Mouse (Mus musculus) E14TG2a.4 (cell line): ENCODE measurements around the gene Cyfip2.
A peak's percentile ranks its signal among the peaks of the same experiment; 100 is the strongest.

Experiments used
- H3K27me3 ChIP-seq: 2 replicates; pipeline ENCODE4 v1.6.1; 2014; ENCODE audit warnings: low read length, control low read depth; ENCODE audit not compliant: insufficient read depth
- H3K36me3 ChIP-seq: 2 replicates; pipeline ENCODE4 v1.6.1; 2014; ENCODE audit warnings: low read length, control low read depth; ENCODE audit not compliant: insufficient read depth
- H3K4me1 ChIP-seq: replicated peaks from 2 replicates; pipeline ENCODE4 v1.6.1; 2014; ENCODE audit warnings: low read depth, low read length, control low read depth
- H3K4me3 ChIP-seq: replicated peaks from 2 replicates; pipeline ENCODE4 v1.5.1; 2014; ENCODE audit warnings: mild to moderate bottlenecking, low read length
- H3K9me3 ChIP-seq: 2 replicates; pipeline ENCODE4 v1.6.1; 2014; ENCODE audit warnings: low read length, control low read depth
- CTCF ChIP-seq: conservative IDR thresholded peaks from 2 replicates; pipeline ENCODE4 v1.5.1; 2014; ENCODE audit warnings: low read length
- NANOG ChIP-seq: IDR thresholded peaks from 2 replicates; pipeline ENCODE4 v1.6.1; 2014; ENCODE audit warnings: borderline replicate concordance, low read length, mixed read lengths
- POU5F1 ChIP-seq: IDR thresholded peaks from 2 replicates; pipeline ENCODE4 v1.6.1; 2014; ENCODE audit warnings: low read length, borderline replicate concordance

Gene Cyfip2

GRCm38 (mm10) chr11:46290988-46291405 lies 21.7 kb downstream of the Cyfip2 start:
- Histone ChIP-seq H3K9me3 (no peaks in the 10 kb centered on the region), H3K4me3 (no peak overlapping the region), H3K27me3 (no peaks in the 10 kb centered on the region; the same call in 1 of the 2 replicates), H3K4me1 (peaks cover 13% of the 10 kb centered on the region), H3K36me3 (peaks cover 5% of the 10 kb centered on the region; the same call in 1 of the 2 replicates)
- TF ChIP-seq CTCF, result no peak
- no peak for TF ChIP-seq POU5F1
- TF ChIP-seq NANOG, result no peak

- Histone ChIP-seq H3K9me3 (no peaks in the 10 kb centered on the region), H3K27me3 (no peaks in the 10 kb centered on the region; the same call in 1 of the 2 replicates), H3K36me3 (peaks cover 5% of the 10 kb centered on the region; the same call in 1 of the 2 replicates), H3K4me1 (peaks cover 16% of the 10 kb centered on the region), H3K4me3 (no peak overlapping the region)
- TF ChIP-seq CTCF (no peak), NANOG (no peak), POU5F1 (no peak)
These were observed 23.1 kb downstream of the Cyfip2 start for GRCm38 (mm10) chr11:46289561-46289960.

GRCm38 (mm10) chr11:46289022-46289421 lies 23.6 kb downstream of the Cyfip2 start:
- TF ChIP-seq NANOG (peak; percentile 20; the same call in 1 of the 2 replicates), CTCF (no peak), POU5F1 (peak; percentile 84; the same call in 1 of the 2 replicates)
- Histone ChIP-seq H3K9me3 (no peaks in the 10 kb centered on the region), H3K4me3 (no peak overlapping the region), H3K4me1 (peaks cover 19% of the 10 kb centered on the region), H3K27me3 (no peaks in the 10 kb centered on the region; the same call in 1 of the 2 replicates), H3K36me3 (peaks cover 5% of the 10 kb centered on the region; the same call in 1 of the 2 replicates)

- H3K4me1 ChIP-seq, result peaks cover 22% of the 10 kb centered on the region
- peaks cover 5% of the 10 kb centered on the region; the same call in 1 of the 2 replicates for H3K36me3 ChIP-seq
- no peaks in the 10 kb centered on the region; the same call in 1 of the 2 replicates for H3K27me3 ChIP-seq
- TF ChIP-seq NANOG, result no peak
- no peak for TF ChIP-seq POU5F1
- no peak for TF ChIP-seq CTCF
- no peaks in the 10 kb centered on the region for H3K9me3 ChIP-seq
- H3K4me3 ChIP-seq, result no peak overlapping the region
These were observed 24.6 kb downstream of the Cyfip2 start for GRCm38 (mm10) chr11:46288091-46288490.

GRCm38 (mm10) chr11:46286803-46287202 lies 25.9 kb downstream of the Cyfip2 start:
- no peak for TF ChIP-seq CTCF
- no peak for TF ChIP-seq POU5F1
- no peak for TF ChIP-seq NANOG
- H3K4me1 ChIP-seq, result peaks cover 22% of the 10 kb centered on the region
- no peaks in the 10 kb centered on the region; the same call in 1 of the 2 replicates for H3K27me3 ChIP-seq
- H3K9me3 ChIP-seq, result no peaks in the 10 kb centered on the region
- no peak overlapping the region for H3K4me3 ChIP-seq
- peaks cover 5% of the 10 kb centered on the region; the same call in 1 of the 2 replicates for H3K36me3 ChIP-seq

GRCm38 (mm10) chr11:46283800-46284199 lies 28.9 kb downstream of the Cyfip2 start:
- TF ChIP-seq POU5F1 (no peak), CTCF (no peak), NANOG (no peak)
- Histone ChIP-seq H3K36me3 (peaks cover 11% of the 10 kb centered on the region), H3K4me1 (peaks cover 14% of the 10 kb centered on the region), H3K27me3 (no peaks in the 10 kb centered on the region), H3K4me3 (no peak overlapping the region), H3K9me3 (no peaks in the 10 kb centered on the region)

GRCm38 (mm10) chr11:46282612-46283011 lies 30.0 kb downstream of the Cyfip2 start:
- Histone ChIP-seq H3K27me3 (no peaks in the 10 kb centered on the region), H3K4me1 (peaks cover 16% of the 10 kb centered on the region), H3K4me3 (no peak overlapping the region), H3K36me3 (peaks cover 16% of the 10 kb centered on the region), H3K9me3 (no peaks in the 10 kb centered on the region)
- TF ChIP-seq CTCF, result no peak
- TF ChIP-seq POU5F1, result no peak

GRCm38 (mm10) chr11:46278709-46279108 lies 34.0 kb downstream of the Cyfip2 start:
- no peaks in the 10 kb centered on the region for H3K27me3 ChIP-seq
- TF ChIP-seq POU5F1 (no peak), CTCF (no peak), NANOG (no peak)
- H3K4me3 ChIP-seq, result no peak overlapping the region
- H3K9me3 ChIP-seq, result no peaks in the 10 kb centered on the region
- peaks cover 23% of the 10 kb centered on the region for H3K36me3 ChIP-seq
- H3K4me1 ChIP-seq, result peaks cover 27% of the 10 kb centered on the region

- Histone ChIP-seq H3K36me3 (peaks cover 29% of the 10 kb centered on the region), H3K27me3 (no peaks in the 10 kb centered on the region), H3K9me3 (no peaks in the 10 kb centered on the region), H3K4me3 (no peak overlapping the region), H3K4me1 (peaks cover 27% of the 10 kb centered on the region)
- TF ChIP-seq CTCF, result no peak
- TF ChIP-seq NANOG, result no peak
- TF ChIP-seq POU5F1, result no peak
These were observed 34.5 kb downstream of the Cyfip2 start for GRCm38 (mm10) chr11:46278140-46278539.
